Mouse (Mus musculus) midbrain, embryonic 12.5 days (tissue): ENCODE data around the gene Fam198a. TPM values are rescaled to one million over a fixed set of nuclear protein-coding genes. Genes with fewer than 3 reads are reported as not detected.

Experiments used
- ATAC-seq: fragments of 200-750 bp; cut with Nextera tagmentation; 2 replicates; pipeline ENCODE4 v1.8.0; 2017; ENCODE audit warnings: low read depth, moderate TSS enrichment, moderate library complexity; ENCODE audit not compliant: low FRiP score
- H3K27ac ChIP-seq: fragments of 300-500 bp; sonication (generic); replicated peaks from 2 replicates; pipeline ENCODE4 v1.5.1; 2016; ENCODE audit warnings: mild to moderate bottlenecking
- H3K27me3 ChIP-seq: fragments of 300-500 bp; sonication (generic); 2 replicates; pipeline ENCODE4 v1.6.1; 2016; ENCODE audit warnings: mild to moderate bottlenecking
- H3K36me3 ChIP-seq: fragments of 300-500 bp; sonication (generic); 2 replicates; pipeline ENCODE4 v1.6.1; 2016
- H3K4me1 ChIP-seq: fragments of 300-500 bp; sonication (generic); 2 replicates; pipeline ENCODE4 v1.6.1; 2016
- H3K4me2 ChIP-seq: fragments of 300-500 bp; sonication (generic); replicated peaks from 2 replicates; pipeline ENCODE4 v1.6.1; 2016; ENCODE audit warnings: mild to moderate bottlenecking, moderate library complexity
- H3K4me3 ChIP-seq: fragments of 300-500 bp; sonication (generic); 2 replicates; pipeline ENCODE4 v1.5.1; 2016; ENCODE audit warnings: mild to moderate bottlenecking
- H3K9ac ChIP-seq: fragments of 300-500 bp; sonication (generic); replicated peaks from 2 replicates; pipeline ENCODE4 v1.6.1; 2016; ENCODE audit warnings: mild to moderate bottlenecking, moderate library complexity
- H3K9me3 ChIP-seq: fragments of 300-500 bp; sonication (generic); 2 replicates; pipeline ENCODE4 v1.6.1; 2016; ENCODE audit warnings: mild to moderate bottlenecking
- WGBS: fragments of 180-500 bp; shearing (Covaris S2); methylation state at CpG from one replicate; pipeline ENCODE4 v1.1.7; 2016; 5-methylcytosine and 5-hydroxymethylcytosine counted together
- polyA plus RNA-seq: library from polyadenylated mRNA; unstranded; fragments of >200 nt; fragmentation: Nextera tagmentation; extraction: Ambion mirVana; gene quantifications from 2 replicates; pipeline ENCODE4 v1.2.1, GENCODE M21; 2016

The Fam198a gene
- polyA plus RNA-seq, result 0.92 and 1.0 TPM in 2 replicates

GRCm38 (mm10) chr9:121950418-121951113 is at the start of gene Fam198a:
Gene Fam198a, plus strand, starts transcription at chr9:121950988.
- no peak within 1 kb of the TSS for H3K9ac ChIP-seq
- peak; percentile 75 for ATAC-seq

GRCm38 (mm10) chr9:121901710-121902700 is 48.8 kb upstream of the Fam198a start:
- WGBS, result 75% methylated on average over 5 of the region's 5 CpGs
- no peak overlapping the region for H3K4me2 ChIP-seq

More at GRCm38 (mm10) chr9:121950418-121951113, at the start of gene Fam198a:
- H3K4me2 ChIP-seq, result peak within 1 kb of the TSS; percentile 41
- peak within 1 kb of the TSS; percentile 35; the same call in 1 of the 2 replicates for H3K27ac ChIP-seq
- peaks cover 12% of the 10 kb centered on the region for H3K4me1 ChIP-seq
- no peaks in the 10 kb centered on the region for H3K36me3 ChIP-seq
- WGBS, result 17% methylated on average over 13 of the region's 14 CpGs
- H3K27me3 ChIP-seq, result no peaks in the 10 kb centered on the region
- no peaks in the 10 kb centered on the region for H3K9me3 ChIP-seq
- H3K4me3 ChIP-seq, result peak within 1 kb of the TSS; percentile 13; the same call in 1 of the 2 replicates

GRCm38 (mm10) chr9:121903476-121904305 is 47.1 kb upstream of the Fam198a start:
- 84% methylated on average over 8 of the region's 8 CpGs for WGBS
- no peaks in the 10 kb centered on the region for H3K9me3 ChIP-seq
- H3K4me2 ChIP-seq, result no peak overlapping the region
- H3K4me3 ChIP-seq, result no peak overlapping the region
- no peak for ATAC-seq
- H3K27ac ChIP-seq, result no peak overlapping the region
- no peaks in the 10 kb centered on the region for H3K36me3 ChIP-seq
- no peaks in the 10 kb centered on the region for H3K4me1 ChIP-seq
- no peak overlapping the region for H3K9ac ChIP-seq
- no peaks in the 10 kb centered on the region for H3K27me3 ChIP-seq

More at GRCm38 (mm10) chr9:121901710-121902700, 48.8 kb upstream of the Fam198a start:
- Histone ChIP-seq H3K36me3 (no peaks in the 10 kb centered on the region), H3K27me3 (no peaks in the 10 kb centered on the region), H3K9me3 (no peaks in the 10 kb centered on the region), H3K9ac (no peak overlapping the region), H3K4me3 (no peak overlapping the region), H3K4me1 (no peaks in the 10 kb centered on the region), H3K27ac (no peak overlapping the region)
- no peak for ATAC-seq

GRCm38 (mm10) chr9:121904319-121904718 is 46.5 kb upstream of the Fam198a start:
- no peaks in the 10 kb centered on the region for H3K9me3 ChIP-seq
- ATAC-seq, result no peak
- no peaks in the 10 kb centered on the region for H3K36me3 ChIP-seq
- H3K27me3 ChIP-seq, result no peaks in the 10 kb centered on the region
- H3K4me3 ChIP-seq, result no peak overlapping the region
- 84% methylated on average over 4 of the region's 4 CpGs for WGBS
- no peaks in the 10 kb centered on the region for H3K4me1 ChIP-seq
- H3K4me2 ChIP-seq, result no peak overlapping the region
- H3K9ac ChIP-seq, result no peak overlapping the region
- no peak overlapping the region for H3K27ac ChIP-seq

- H3K4me2 ChIP-seq, result no peak overlapping the region
- no peak overlapping the region for H3K27ac ChIP-seq
- H3K9me3 ChIP-seq, result no peaks in the 10 kb centered on the region
- H3K9ac ChIP-seq, result no peak overlapping the region
- H3K4me3 ChIP-seq, result no peak overlapping the region
- no peaks in the 10 kb centered on the region for H3K27me3 ChIP-seq
- no peak for ATAC-seq
- H3K4me1 ChIP-seq, result no peaks in the 10 kb centered on the region
- H3K36me3 ChIP-seq, result no peaks in the 10 kb centered on the region
- 92% methylated on average over 7 of the region's 7 CpGs for WGBS
Observed at GRCm38 (mm10) chr9:121904946-121905345, 45.8 kb upstream of the Fam198a start.

GRCm38 (mm10) chr9:121905556-121906185 is 45.1 kb upstream of the Fam198a start:
- no peak overlapping the region for H3K9ac ChIP-seq
- H3K4me3 ChIP-seq, result no peak overlapping the region
- no peak overlapping the region for H3K27ac ChIP-seq
- no peak overlapping the region for H3K4me2 ChIP-seq
- no peak for ATAC-seq
- H3K27me3 ChIP-seq, result no peaks in the 10 kb centered on the region
- H3K9me3 ChIP-seq, result no peaks in the 10 kb centered on the region
- no peaks in the 10 kb centered on the region for H3K36me3 ChIP-seq
- WGBS, result 89% methylated on average over 4 of the region's 4 CpGs
- no peaks in the 10 kb centered on the region for H3K4me1 ChIP-seq

- WGBS, result 84% methylated on average over 5 of the region's 5 CpGs
- H3K4me3 ChIP-seq, result no peak overlapping the region
Observed at GRCm38 (mm10) chr9:121906456-121906855, 44.3 kb upstream of the Fam198a start.

GRCm38 (mm10) chr9:121907356-121908070 is 43.3 kb upstream of the Fam198a start:
- no peak overlapping the region for H3K27ac ChIP-seq
- no peak overlapping the region for H3K4me2 ChIP-seq
- H3K4me3 ChIP-seq, result no peak overlapping the region
- no peaks in the 10 kb centered on the region for H3K9me3 ChIP-seq
- H3K9ac ChIP-seq, result no peak overlapping the region
- no peak for ATAC-seq
- 0 out of 2 replicates have a peak, but pooled peaks cover 6% of the 10 kb centered on the region for H3K27me3 ChIP-seq
- H3K4me1 ChIP-seq, result no peaks in the 10 kb centered on the region
- no peaks in the 10 kb centered on the region for H3K36me3 ChIP-seq
- WGBS, result 76% methylated on average over 10 of the region's 10 CpGs

More at GRCm38 (mm10) chr9:121906456-121906855, 44.3 kb upstream of the Fam198a start:
- H3K27me3 ChIP-seq, result no peaks in the 10 kb centered on the region
- H3K9ac ChIP-seq, result no peak overlapping the region
- no peaks in the 10 kb centered on the region for H3K4me1 ChIP-seq
- ATAC-seq, result no peak
- H3K4me2 ChIP-seq, result no peak overlapping the region
- H3K9me3 ChIP-seq, result no peaks in the 10 kb centered on the region
- no peak overlapping the region for H3K27ac ChIP-seq
- no peaks in the 10 kb centered on the region for H3K36me3 ChIP-seq

GRCm38 (mm10) chr9:121908321-121908720 is 42.5 kb upstream of the Fam198a start:
- WGBS, result 94% methylated on average over 17 of the region's 17 CpGs
- Histone ChIP-seq H3K27ac (no peak overlapping the region), H3K9me3 (no peaks in the 10 kb centered on the region), H3K4me1 (no peaks in the 10 kb centered on the region), H3K27me3 (0 out of 2 replicates have a peak, but pooled peaks cover 6% of the 10 kb centered on the region), H3K4me2 (no peak overlapping the region), H3K9ac (no peak overlapping the region), H3K36me3 (no peaks in the 10 kb centered on the region), H3K4me3 (no peak overlapping the region)
- ATAC-seq, result no peak

GRCm38 (mm10) chr9:121909635-121910034 is 41.2 kb upstream of the Fam198a start:
- H3K9ac ChIP-seq, result no peak overlapping the region
- H3K9me3 ChIP-seq, result no peaks in the 10 kb centered on the region
- H3K4me1 ChIP-seq, result no peaks in the 10 kb centered on the region
- no peak overlapping the region for H3K27ac ChIP-seq
- no peak overlapping the region for H3K4me3 ChIP-seq
- H3K36me3 ChIP-seq, result no peaks in the 10 kb centered on the region
- no peak overlapping the region for H3K4me2 ChIP-seq
- 83% methylated on average over 6 of the region's 6 CpGs for WGBS
- no peak for ATAC-seq
- H3K27me3 ChIP-seq, result 0 out of 2 replicates have a peak, but pooled peaks cover 6% of the 10 kb centered on the region
